Mouse (Mus musculus) hindbrain, embryonic 10.5 days (tissue): ENCODE results near the gene Sumf1. TPM values are rescaled to one million over a fixed set of nuclear protein-coding genes. Genes with fewer than 3 reads are reported as not detected.
A peak's percentile ranks its signal among the peaks of the same experiment; 100 is the strongest.

ENCODE experiments used
- DNase-seq: peaks from one replicate; pipeline ENCODE4 v3.0.0-alpha.2; 2017; ENCODE audit warnings: low spot score
- H3K27ac ChIP-seq: fragments of 300-500 bp; sonication (generic); 2 replicates; pipeline ENCODE4 v1.5.1; 2016; ENCODE audit warnings: mild to moderate bottlenecking, moderate library complexity
- H3K27me3 ChIP-seq: fragments of 300-500 bp; sonication (generic); 2 replicates; pipeline ENCODE4 v1.6.1; 2016; ENCODE audit warnings: mild to moderate bottlenecking; ENCODE audit not compliant: poor library complexity, insufficient read depth, severe bottlenecking
- H3K36me3 ChIP-seq: fragments of 300-500 bp; sonication (generic); 2 replicates; pipeline ENCODE4 v1.6.1; 2016; ENCODE audit warnings: mild to moderate bottlenecking, moderate library complexity
- H3K4me1 ChIP-seq: fragments of 300-500 bp; sonication (generic); replicated peaks from 2 replicates; pipeline ENCODE4 v1.6.1; 2016; ENCODE audit warnings: mild to moderate bottlenecking
- H3K4me3 ChIP-seq: fragments of 300-500 bp; sonication (generic); 2 replicates; pipeline ENCODE4 v1.5.1; 2016; ENCODE audit warnings: mild to moderate bottlenecking, moderate library complexity
- H3K9me3 ChIP-seq: fragments of 300-500 bp; sonication (generic); 2 replicates; pipeline ENCODE4 v1.6.1; 2016; ENCODE audit warnings: mild to moderate bottlenecking, moderate library complexity
- WGBS: fragments of 180-500 bp; shearing (Covaris S2); methylation state at CpG from one replicate; pipeline ENCODE4 v1.1.7; 2016; 5-methylcytosine and 5-hydroxymethylcytosine counted together
- polyA plus RNA-seq: library from polyadenylated mRNA; unstranded; fragments of >200 nt; fragmentation: Nextera tagmentation; extraction: Ambion mirVana; gene quantifications from 2 replicates; pipeline ENCODE4 v1.2.1, GENCODE M21; 2016

Gene Sumf1
- polyA plus RNA-seq, 1 experiment from 2014 or later, result 12.2 TPM

GRCm38 (mm10) chr6:108156881-108157280 lies 28.5 kb downstream of the Sumf1 start:
- no peak for DNase-seq
- Histone ChIP-seq H3K9me3 (no peaks in the 10 kb centered on the region), H3K4me3 (no peak overlapping the region), H3K27ac (peak overlapping the region; percentile 43; the same call in 1 of the 2 replicates), H3K36me3 (0 out of 2 replicates have a peak, but pooled peaks cover 9% of the 10 kb centered on the region), H3K4me1 (peaks cover 11% of the 10 kb centered on the region; the same call in 1 of the 2 replicates), H3K27me3 (no peaks in the 10 kb centered on the region)
- 27% methylated on average over 6 of the region's 6 CpGs for WGBS

DNA sequence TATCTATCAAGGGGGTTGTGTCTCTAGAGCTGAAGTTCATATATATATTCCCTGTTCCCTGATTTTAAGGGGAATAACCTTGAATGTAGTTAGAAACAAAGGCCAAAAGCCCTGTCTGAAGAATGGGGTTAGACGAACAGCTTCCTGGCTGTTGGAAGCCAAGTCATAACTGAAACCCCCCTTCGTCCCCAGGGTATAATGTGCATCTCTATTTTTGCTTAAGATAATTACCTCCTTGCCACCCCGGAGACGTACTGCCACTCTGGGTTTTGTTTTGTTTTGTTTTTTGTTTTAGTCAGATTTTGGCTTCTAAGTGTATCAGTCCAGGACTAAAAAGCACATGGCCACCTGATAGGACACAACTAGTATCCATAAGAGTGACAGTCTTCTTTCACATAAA lies 31.1 kb downstream of the Sumf1 start:
- H3K27ac ChIP-seq, result no peak overlapping the region
- no peaks in the 10 kb centered on the region for H3K9me3 ChIP-seq
- no peaks in the 10 kb centered on the region for H3K27me3 ChIP-seq
- peaks cover 11% of the 10 kb centered on the region; the same call in 1 of the 2 replicates for H3K4me1 ChIP-seq
- H3K36me3 ChIP-seq, result 0 out of 2 replicates have a peak, but pooled peaks cover 16% of the 10 kb centered on the region
- no peak overlapping the region for H3K4me3 ChIP-seq
- 92% methylated on average over 4 of the region's 4 CpGs for WGBS
- no peak for DNase-seq

- Histone ChIP-seq H3K4me1 (peaks cover 14% of the 10 kb centered on the region; the same call in 1 of the 2 replicates), H3K36me3 (0 out of 2 replicates have a peak, but pooled peaks cover 16% of the 10 kb centered on the region), H3K27me3 (no peaks in the 10 kb centered on the region), H3K9me3 (no peaks in the 10 kb centered on the region), H3K27ac (no peak overlapping the region), H3K4me3 (no peak overlapping the region)
- DNase-seq, result no peak
- 93% methylated on average over 9 of the region's 9 CpGs for WGBS
Measured at GRCm38 (mm10) chr6:108152661-108153269, 32.6 kb downstream of the Sumf1 start.

DNA sequence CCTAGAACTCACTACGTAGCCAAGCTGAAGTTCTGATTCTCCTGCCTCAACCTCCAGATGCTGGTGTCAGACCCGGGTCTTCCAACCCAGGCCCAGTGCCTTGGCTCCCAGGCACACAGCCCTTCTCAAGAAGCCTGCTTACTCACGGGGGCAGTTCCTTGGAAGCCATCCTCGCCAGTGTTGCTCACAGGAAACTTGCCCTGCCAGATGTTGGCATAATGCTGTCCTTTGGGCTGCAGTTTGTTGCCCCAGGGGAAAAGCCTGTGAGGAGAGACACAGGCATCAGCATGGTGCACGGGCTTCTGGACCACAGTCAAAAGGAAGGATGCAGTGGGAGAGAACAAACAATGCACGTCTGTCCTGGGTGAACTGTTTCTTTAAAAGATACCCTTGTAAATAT lies 33.3 kb downstream of the Sumf1 start:
- no peaks in the 10 kb centered on the region for H3K9me3 ChIP-seq
- H3K27ac ChIP-seq, result no peak overlapping the region
- no peak for DNase-seq
- no peak overlapping the region for H3K4me3 ChIP-seq
- H3K27me3 ChIP-seq, result no peaks in the 10 kb centered on the region
- H3K36me3 ChIP-seq, result 0 out of 2 replicates have a peak, but pooled peaks cover 16% of the 10 kb centered on the region
- peaks cover 8% of the 10 kb centered on the region; the same call in 1 of the 2 replicates for H3K4me1 ChIP-seq
- WGBS, result 83% methylated on average over 6 of the region's 6 CpGs

- no peaks in the 10 kb centered on the region for H3K9me3 ChIP-seq
- H3K36me3 ChIP-seq, result peaks cover 16% of the 10 kb centered on the region; the same call in 1 of the 2 replicates
- H3K4me3 ChIP-seq, result no peak overlapping the region
- no peak for DNase-seq
- peaks cover 22% of the 10 kb centered on the region for H3K4me1 ChIP-seq
- 93% methylated on average over 4 of the region's 4 CpGs for WGBS
- no peak overlapping the region for H3K27ac ChIP-seq
- no peaks in the 10 kb centered on the region for H3K27me3 ChIP-seq
Measured at GRCm38 (mm10) chr6:108149235-108149634, 36.1 kb downstream of the Sumf1 start.

DNA sequence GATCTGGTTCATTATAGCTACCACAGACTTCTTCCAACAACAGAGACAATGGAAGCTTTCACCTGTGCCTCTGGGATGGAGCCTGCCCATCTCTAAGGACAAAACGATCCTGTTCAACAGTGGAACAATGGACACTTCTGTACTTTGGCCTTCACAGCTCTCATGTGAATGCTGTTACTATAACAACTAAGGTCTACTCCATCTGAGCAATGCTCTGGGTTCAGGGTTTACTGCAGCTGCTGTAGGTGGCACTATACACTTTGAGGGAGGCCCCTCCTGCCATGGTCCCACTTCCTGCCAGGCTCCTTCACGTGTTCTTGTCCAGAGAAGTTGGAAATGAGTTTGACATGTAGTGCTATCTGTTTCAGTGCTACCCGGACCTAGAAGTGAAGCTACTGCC lies 36.9 kb downstream of the Sumf1 start:
- Histone ChIP-seq H3K36me3 (peaks cover 20% of the 10 kb centered on the region; the same call in 1 of the 2 replicates), H3K27ac (no peak overlapping the region), H3K4me3 (no peak overlapping the region), H3K4me1 (peaks cover 25% of the 10 kb centered on the region), H3K27me3 (no peaks in the 10 kb centered on the region), H3K9me3 (no peaks in the 10 kb centered on the region)
- no peak for DNase-seq
- 74% methylated on average over 3 of the region's 3 CpGs for WGBS

- no peak for DNase-seq
- Histone ChIP-seq H3K27ac (peak overlapping the region; percentile 77; the same call in 1 of the 2 replicates), H3K36me3 (peaks cover 11% of the 10 kb centered on the region; the same call in 1 of the 2 replicates), H3K9me3 (no peaks in the 10 kb centered on the region), H3K4me3 (no peak overlapping the region), H3K4me1 (peaks cover 25% of the 10 kb centered on the region), H3K27me3 (no peaks in the 10 kb centered on the region)
- WGBS, result 87% methylated on average over 4 of the region's 4 CpGs
Measured at GRCm38 (mm10) chr6:108146637-108147036, 38.7 kb downstream of the Sumf1 start.

DNA sequence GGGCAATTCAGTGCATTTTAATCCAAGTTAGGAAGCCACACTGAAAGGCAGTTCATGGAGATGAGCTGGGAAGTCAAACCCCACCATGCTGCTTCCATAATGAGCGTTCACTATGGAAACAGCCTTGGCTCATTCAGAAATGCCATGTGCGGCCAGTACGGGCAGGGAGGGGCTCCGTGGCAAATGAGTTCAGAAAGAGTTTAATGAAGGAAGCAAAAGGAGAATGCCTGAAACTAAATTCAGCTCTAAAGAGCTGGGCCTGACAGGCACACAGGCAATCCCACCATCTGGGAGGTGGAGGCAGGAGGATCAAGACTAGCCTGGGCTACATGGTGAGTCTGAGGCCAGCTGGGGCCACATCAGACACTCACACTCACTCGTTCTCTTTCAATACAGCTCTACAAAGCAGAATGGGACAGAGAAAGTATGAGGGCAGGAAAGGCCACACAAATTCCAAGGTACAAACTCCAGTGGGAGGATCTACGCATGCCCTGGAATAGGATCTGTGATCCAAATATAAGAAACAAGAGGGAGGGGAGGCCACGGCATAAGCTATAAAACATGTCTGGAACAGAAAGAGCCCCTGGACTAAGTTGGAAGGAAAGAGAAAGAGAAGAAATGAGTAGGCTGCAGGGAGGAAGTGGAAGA lies 39.3 kb downstream of the Sumf1 start:
- Histone ChIP-seq H3K27me3 (no peaks in the 10 kb centered on the region), H3K9me3 (no peaks in the 10 kb centered on the region), H3K27ac (peak overlapping the region; percentile 77), H3K4me1 (peaks cover 25% of the 10 kb centered on the region), H3K4me3 (no peak overlapping the region), H3K36me3 (peaks cover 12% of the 10 kb centered on the region; the same call in 1 of the 2 replicates)
- 47% methylated on average over 7 of the region's 7 CpGs for WGBS
- peak; percentile 65 for DNase-seq

DNA sequence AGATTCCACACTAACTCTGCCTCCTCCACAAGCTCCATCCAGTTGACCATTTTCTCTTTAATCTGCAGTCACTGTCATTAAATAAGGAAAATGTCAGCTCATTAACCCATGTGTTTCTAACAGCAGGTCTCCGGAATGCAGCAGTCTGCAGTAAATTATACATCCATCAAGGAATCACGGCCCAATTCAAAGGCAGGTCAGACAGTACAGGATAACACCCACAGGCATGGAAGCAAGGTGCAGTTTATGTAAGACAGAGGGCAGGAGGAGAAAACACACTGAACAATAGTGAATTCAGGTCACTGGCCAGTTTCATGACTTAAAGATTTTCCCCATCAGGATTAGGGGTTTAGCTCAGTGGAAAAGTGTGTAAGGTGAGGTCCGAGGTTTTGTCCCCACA lies 40.1 kb downstream of the Sumf1 start:
- Histone ChIP-seq H3K27ac (peak overlapping the region; percentile 50; the same call in 1 of the 2 replicates), H3K4me1 (peaks cover 25% of the 10 kb centered on the region), H3K27me3 (no peaks in the 10 kb centered on the region), H3K9me3 (no peaks in the 10 kb centered on the region), H3K4me3 (no peak overlapping the region), H3K36me3 (peaks cover 12% of the 10 kb centered on the region; the same call in 1 of the 2 replicates)
- 55% methylated on average over 3 of the region's 3 CpGs for WGBS
- DNase-seq, result no peak

- H3K27me3 ChIP-seq, result no peaks in the 10 kb centered on the region
- DNase-seq, result no peak
- H3K9me3 ChIP-seq, result no peaks in the 10 kb centered on the region
- 93% methylated on average over 4 of the region's 4 CpGs for WGBS
- H3K4me1 ChIP-seq, result peaks cover 22% of the 10 kb centered on the region
- H3K27ac ChIP-seq, result no peak overlapping the region
- peaks cover 15% of the 10 kb centered on the region; the same call in 1 of the 2 replicates for H3K36me3 ChIP-seq
- no peak overlapping the region for H3K4me3 ChIP-seq
Measured at GRCm38 (mm10) chr6:108142796-108143195, 42.6 kb downstream of the Sumf1 start.

DNA sequence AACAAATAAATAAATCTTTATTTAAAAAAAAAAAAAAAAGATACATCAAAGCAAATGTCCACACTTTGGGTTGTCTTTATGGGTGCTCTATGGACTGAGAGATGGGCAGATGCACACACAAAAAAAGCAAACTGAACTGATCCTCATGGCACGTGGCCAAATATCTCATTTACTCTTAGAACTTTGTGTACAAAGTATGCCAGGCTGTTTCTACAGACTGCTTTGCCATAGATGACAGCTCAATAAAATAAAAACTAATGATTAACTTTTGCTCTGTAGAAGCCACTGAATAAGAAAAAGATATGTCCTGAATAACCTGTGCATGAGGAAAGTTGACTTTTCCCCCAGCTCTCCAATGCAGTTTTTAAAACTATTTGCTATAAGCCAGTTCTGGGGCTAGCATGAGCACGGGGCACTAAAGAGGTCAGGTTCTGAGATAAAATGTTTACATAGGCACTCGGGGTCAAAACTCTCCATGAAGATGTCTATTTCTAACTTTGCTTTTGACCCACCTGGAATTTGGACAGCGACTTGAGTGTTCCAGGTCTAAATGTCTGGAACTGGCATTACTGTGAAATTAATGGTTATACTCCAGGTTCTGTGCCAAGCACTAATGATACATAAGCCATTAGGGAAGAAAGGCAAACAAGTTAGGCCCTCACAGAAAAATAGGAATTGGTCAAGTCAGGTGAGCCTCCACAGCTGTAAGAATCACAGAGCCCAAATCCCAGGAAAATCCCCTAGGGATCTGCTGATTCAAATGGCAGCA lies 44.5 kb downstream of the Sumf1 start:
- H3K27me3 ChIP-seq, result no peaks in the 10 kb centered on the region
- H3K9me3 ChIP-seq, result no peaks in the 10 kb centered on the region
- no peak overlapping the region for H3K27ac ChIP-seq
- 89% methylated on average over 4 of the region's 4 CpGs for WGBS
- peaks cover 15% of the 10 kb centered on the region for H3K4me1 ChIP-seq
- H3K36me3 ChIP-seq, result peaks cover 15% of the 10 kb centered on the region; the same call in 1 of the 2 replicates
- no peak for DNase-seq
- H3K4me3 ChIP-seq, result no peak overlapping the region

- Histone ChIP-seq H3K27ac (no peak overlapping the region), H3K4me3 (no peak overlapping the region), H3K36me3 (0 out of 2 replicates have a peak, but pooled peaks cover 10% of the 10 kb centered on the region), H3K27me3 (no peaks in the 10 kb centered on the region), H3K9me3 (no peaks in the 10 kb centered on the region), H3K4me1 (no peaks in the 10 kb centered on the region)
- WGBS, result 90% methylated on average over 5 of the region's 5 CpGs
- DNase-seq, result no peak
Measured at GRCm38 (mm10) chr6:108137031-108137430, 48.4 kb downstream of the Sumf1 start.
